Mouse (Mus musculus): ENCODE data around the gene Atf3.
A peak's percentile ranks its signal among the peaks of the same experiment; 100 is the strongest.
"Not testable (repeated sequence)": the region's sequence is repeated elsewhere in the genome, so short reads cannot be mapped to it uniquely, and the experiment has no call there.

Gene Atf3

DNA sequence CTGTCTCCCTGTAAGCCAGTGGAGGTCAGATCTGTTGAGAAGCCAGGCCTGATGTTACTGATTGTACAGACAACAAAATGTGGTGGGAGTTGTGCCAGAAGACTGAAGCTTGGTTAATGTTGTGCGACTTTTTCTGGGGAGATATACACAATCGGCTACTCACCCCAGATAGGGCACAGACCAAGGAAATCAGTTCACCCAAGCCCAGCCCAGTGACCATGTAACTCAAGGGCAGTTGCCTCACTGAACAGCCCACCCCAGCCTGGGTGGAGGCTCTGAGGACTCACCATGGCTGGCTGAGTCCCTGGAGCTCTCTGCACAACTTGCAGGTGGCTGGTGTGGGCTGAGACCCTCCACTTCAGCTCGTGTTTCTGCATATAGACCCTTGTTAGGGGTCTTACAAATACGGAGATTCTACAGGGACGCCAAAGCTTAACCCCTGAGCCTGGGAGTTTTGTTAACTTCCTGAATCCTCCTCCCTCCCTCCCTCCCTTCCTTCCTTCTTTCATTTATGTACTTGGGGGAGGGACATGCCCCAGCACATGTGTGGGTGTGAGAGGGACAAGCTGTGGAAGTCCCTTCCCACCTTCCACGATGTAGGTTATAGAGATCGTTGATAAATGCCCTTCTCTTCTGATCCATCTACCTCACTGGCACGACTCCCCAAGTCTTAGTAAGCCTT is 66.8 kb downstream of the Atf3 start:
- no peak for DNase-seq (ENCODE audit: low read depth)

DNA sequence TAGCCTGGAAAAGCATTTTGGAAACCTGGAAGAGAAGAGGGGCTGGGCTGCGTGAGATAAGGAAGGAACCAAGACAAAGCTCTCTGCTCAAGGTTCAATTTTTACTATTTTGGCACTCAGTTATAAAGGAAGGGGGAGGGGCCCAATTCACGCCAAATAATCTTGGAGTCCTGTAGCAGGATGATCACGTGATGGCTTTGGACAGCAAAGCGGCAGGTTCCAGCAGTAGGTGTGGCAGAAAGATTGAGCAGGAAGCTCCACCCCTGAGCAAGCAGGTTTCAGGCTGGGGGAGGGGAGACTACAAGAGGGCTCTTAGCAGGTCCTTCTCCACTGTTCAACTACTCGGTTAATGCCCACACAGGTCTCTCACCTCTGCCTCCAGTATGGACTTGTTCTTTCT is 68.3 kb downstream of the Atf3 start:
- not testable (repeated sequence) for DNase-seq (ENCODE audit: low read depth)

DNA sequence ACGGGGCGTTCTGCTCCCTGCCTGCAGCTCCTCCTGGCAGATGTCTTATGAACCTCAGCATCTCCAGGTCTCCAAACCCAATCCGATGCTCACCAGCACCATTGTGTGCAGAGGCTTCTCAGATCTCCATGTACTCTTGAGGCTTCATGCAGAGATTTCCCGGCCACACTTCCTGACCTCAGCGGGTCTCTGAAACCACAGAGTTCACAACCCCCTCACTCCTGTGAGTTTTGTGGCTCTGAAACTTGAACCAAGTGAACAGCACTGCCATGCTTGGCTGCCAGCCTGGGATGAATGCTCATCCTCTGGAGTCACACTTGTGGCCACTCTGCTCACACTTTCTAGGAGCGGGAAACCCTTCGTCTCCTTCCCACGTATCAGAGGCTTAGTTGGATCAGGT is 76.9 kb downstream of the Atf3 start:
- no peak for DNase-seq (ENCODE audit: low read depth)

- no peak for DNase-seq (ENCODE audit: low read depth)
Measured at GRCm38 (mm10) chr1:191138874-191139495, 78.9 kb downstream of the Atf3 start.

DNA sequence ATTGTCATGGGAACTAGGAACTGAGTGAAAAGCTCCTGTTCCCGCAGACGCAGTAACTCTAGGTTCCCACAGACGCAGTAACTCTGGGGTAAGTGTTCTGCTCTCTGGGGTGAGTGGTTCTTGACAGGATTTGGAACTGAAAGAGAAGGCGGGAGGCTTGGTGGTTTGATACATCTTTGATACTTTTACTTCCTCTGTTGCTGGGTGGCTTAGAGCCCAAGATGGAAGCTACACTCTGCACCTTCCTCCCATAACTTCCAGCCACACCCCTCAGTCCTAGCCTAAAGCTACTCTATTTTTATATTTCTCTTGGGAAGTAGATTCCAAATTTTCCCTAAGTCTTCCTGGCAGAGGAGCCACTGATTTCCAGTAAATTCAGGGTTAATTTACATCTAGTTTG is 79.4 kb downstream of the Atf3 start:
- no peak for DNase-seq (ENCODE audit: low read depth)

DNA sequence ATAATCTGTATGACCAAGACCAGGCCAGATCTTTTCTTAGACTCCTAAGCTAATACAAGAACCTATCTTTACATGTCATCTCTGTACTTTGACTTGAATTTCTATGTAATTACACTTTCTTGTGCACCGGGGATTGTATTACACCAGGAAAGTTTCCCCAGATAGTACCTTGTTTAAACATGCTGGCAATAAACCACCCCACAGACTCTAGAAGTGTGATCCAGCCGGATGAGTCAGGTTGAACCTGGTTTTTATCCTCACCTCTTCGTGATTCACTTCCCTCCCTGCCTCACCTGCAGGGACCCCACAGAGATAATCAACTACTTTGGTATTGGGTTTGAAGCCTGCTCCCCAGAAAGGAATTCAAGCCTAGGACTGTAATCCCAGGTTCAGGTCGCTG is 82.4 kb downstream of the Atf3 start:
- DNase-seq (ENCODE audit: low read depth) = no peak

DNA sequence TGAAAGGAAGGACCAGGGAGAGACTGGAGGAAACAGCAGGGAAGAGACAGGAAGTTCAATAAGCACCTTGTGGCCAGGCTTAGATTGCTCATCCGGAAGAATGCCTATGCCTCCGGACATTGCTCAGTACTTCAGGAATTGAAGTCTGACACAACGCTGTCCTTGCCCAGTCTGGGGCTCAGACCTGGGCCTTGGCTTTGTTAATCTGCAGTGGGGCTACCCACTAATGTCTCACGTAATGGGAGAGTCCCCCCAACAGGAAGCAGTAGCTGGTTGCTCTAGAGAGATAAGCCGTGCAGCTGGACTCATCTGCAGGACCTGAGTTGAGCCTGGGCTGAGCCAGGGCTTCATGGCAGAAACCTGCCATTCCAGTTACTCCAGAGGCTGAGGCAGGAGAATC is 84.9 kb downstream of the Atf3 start:
- no peak for DNase-seq (ENCODE audit: low read depth)

GRCm38 (mm10) chr1:191132240-191132639 is 85.6 kb downstream of the Atf3 start:
- no peak for DNase-seq (ENCODE audit: low read depth)

GRCm38 (mm10) chr1:191131692-191132091 is 86.1 kb downstream of the Atf3 start:
- no peak for DNase-seq (ENCODE audit: low read depth)

GRCm38 (mm10) chr1:191125811-191126638 is 91.8 kb downstream of the Atf3 start:
- peak; percentile 34 for DNase-seq (ENCODE audit: low read depth)

- DNase-seq (ENCODE audit: low read depth) = no peak
Measured at GRCm38 (mm10) chr1:191124288-191124687, 93.6 kb downstream of the Atf3 start.

- DNase-seq (ENCODE audit: low read depth) = no peak
Measured at GRCm38 (mm10) chr1:191123696-191124095, 94.1 kb downstream of the Atf3 start.

GRCm38 (mm10) chr1:191122744-191123143 is 95.1 kb downstream of the Atf3 start:
- DNase-seq (ENCODE audit: low read depth) = no peak
